Mouse (Mus musculus): ENCODE measurements around the gene Emg1.
A peak's percentile ranks its signal among the peaks of the same experiment; 100 is the strongest.

DNA sequence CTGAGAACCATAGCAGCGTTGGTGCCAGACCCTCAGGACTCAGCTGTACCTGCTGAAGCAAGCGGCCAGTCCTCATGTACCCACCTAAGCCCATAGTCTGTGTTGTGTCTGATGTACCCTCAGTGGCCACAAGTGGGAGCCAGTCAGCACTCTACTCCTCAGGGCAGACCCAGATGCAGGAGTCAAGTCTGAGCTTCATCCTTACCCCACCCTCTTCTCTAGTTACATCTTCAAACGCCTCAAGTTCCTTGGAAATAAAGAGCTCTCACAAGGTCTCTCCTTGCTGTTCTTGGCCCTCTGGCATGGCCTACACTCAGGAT lies 9.2 kb downstream of the Emg1 start:
- TF ChIP-seq CTCF (IDR thresholded peaks at IDR 0.05; ENCODE audit: control insufficient read depth, insufficient read depth, low read length), result peak; percentile 96
- no peak for TF ChIP-seq POLR2A (IDR thresholded peaks at IDR 0.05; ENCODE audit: borderline replicate concordance, control insufficient read depth, low read depth, low read length)
